Mouse (Mus musculus): Measurements from ENCODE around the gene S100a3. TPM values are rescaled to one million over a fixed set of nuclear protein-coding genes. Genes with fewer than 3 reads are reported as not detected.
A peak's percentile ranks its signal among the peaks of the same experiment; 100 is the strongest.

The S100a3 gene
- polyA plus RNA-seq, 1 experiment: 4.7 TPM

GRCm38 (mm10) chr3:90514691-90515090 lies 45.7 kb upstream of the S100a3 start:
- TF ChIP-seq POLR2A (IDR thresholded peaks at IDR 0.05; ENCODE audit: insufficient read length, low read depth) (peak; percentile 74), MAX (IDR thresholded peaks at IDR 0.05; ENCODE audit: low read depth) (peak; percentile 67), POLR2AphosphoS2 (IDR thresholded peaks at IDR 0.05; ENCODE audit: insufficient read length, low read depth) (peak; percentile 74), REST (IDR thresholded peaks at IDR 0.05; ENCODE audit: insufficient read depth, insufficient read length) (no peak), E2F4 (IDR thresholded peaks at IDR 0.05; ENCODE audit: insufficient read depth) (no peak)
- Histone ChIP-seq H3K79me2 (ENCODE audit: control insufficient read depth, insufficient read depth) (no peaks in the 10 kb centered on the region), H3K4me2 (ENCODE audit: low read depth) (peak overlapping the region; percentile 96), H3ac (ENCODE audit: control insufficient read depth, insufficient read length) (peak overlapping the region; percentile 64), H3K27me3 (ENCODE audit: control insufficient read depth, insufficient read depth, insufficient read length) (no peaks in the 10 kb centered on the region), H3K4me3 (peak overlapping the region; percentile 52), H3K36me3 (ENCODE audit: control insufficient read depth, insufficient read depth) (no peaks in the 10 kb centered on the region)

- no peaks in the 10 kb centered on the region for H3K27me3 ChIP-seq (ENCODE audit: control insufficient read depth, insufficient read depth, insufficient read length)
Observed at GRCm38 (mm10) chr3:90515242-90515641, 45.1 kb upstream of the S100a3 start.

GRCm38 (mm10) chr3:90515789-90516188 lies 44.6 kb upstream of the S100a3 start:
- peak overlapping the region; percentile 52 for H3K4me3 ChIP-seq
- no peaks in the 10 kb centered on the region for H3K27me3 ChIP-seq (ENCODE audit: control insufficient read depth, insufficient read depth, insufficient read length)
- no peak overlapping the region for H3ac ChIP-seq (ENCODE audit: control insufficient read depth, insufficient read length)
- H3K79me2 ChIP-seq (ENCODE audit: control insufficient read depth, insufficient read depth): no peaks in the 10 kb centered on the region
- H3K4me2 ChIP-seq (ENCODE audit: low read depth): peak overlapping the region; percentile 96
- no peak for TF ChIP-seq MAX (IDR thresholded peaks at IDR 0.05; ENCODE audit: low read depth)
- TF ChIP-seq TCF3 (IDR thresholded peaks at IDR 0.05; ENCODE audit: insufficient read length, low read depth): no peak
- TF ChIP-seq MYOD1 (IDR thresholded peaks at IDR 0.05; ENCODE audit: control insufficient read depth in 1 of 3, insufficient read length in 2 of 3, low read depth in 2 of 3): no peak
- no peak for TF ChIP-seq CEBPB (IDR thresholded peaks at IDR 0.05; ENCODE audit: insufficient read depth, poor library complexity, severe bottlenecking)
- no peak for TF ChIP-seq E2F4 (IDR thresholded peaks at IDR 0.05; ENCODE audit: insufficient read depth)
- no peak for TF ChIP-seq SRF (IDR thresholded peaks at IDR 0.05; ENCODE audit: control insufficient read depth, insufficient read length, low read depth)
- TF ChIP-seq MYOG (IDR thresholded peaks at IDR 0.05; ENCODE audit: control insufficient read depth in 1 of 3, insufficient read depth in 1 of 3, insufficient read length in 2 of 3, low read depth in 2 of 3): no peak
- no peak for TF ChIP-seq USF1 (IDR thresholded peaks at IDR 0.05; ENCODE audit: low read depth)
- no peak for TF ChIP-seq POLR2AphosphoS2 (IDR thresholded peaks at IDR 0.05; ENCODE audit: insufficient read length, low read depth)
- no peak for TF ChIP-seq REST (IDR thresholded peaks at IDR 0.05; ENCODE audit: insufficient read depth, insufficient read length)
- TF ChIP-seq POLR2A (IDR thresholded peaks at IDR 0.05; ENCODE audit: insufficient read length, low read depth): no peak
- TF ChIP-seq TCF12 (IDR thresholded peaks at IDR 0.05; ENCODE audit: insufficient read depth, poor library complexity, severe bottlenecking): no peak
- no peaks in the 10 kb centered on the region for H3K36me3 ChIP-seq (ENCODE audit: control insufficient read depth, insufficient read depth)

More at GRCm38 (mm10) chr3:90515242-90515641, 45.1 kb upstream of the S100a3 start:
- Histone ChIP-seq H3K4me3 (peak overlapping the region; percentile 52), H3K36me3 (ENCODE audit: control insufficient read depth, insufficient read depth) (no peaks in the 10 kb centered on the region), H3ac (ENCODE audit: control insufficient read depth, insufficient read length) (no peak overlapping the region), H3K4me2 (ENCODE audit: low read depth) (peak overlapping the region; percentile 96), H3K79me2 (ENCODE audit: control insufficient read depth, insufficient read depth) (no peaks in the 10 kb centered on the region)
- TF ChIP-seq TCF12 (IDR thresholded peaks at IDR 0.05; ENCODE audit: insufficient read depth, poor library complexity, severe bottlenecking) (no peak), MYOG (IDR thresholded peaks at IDR 0.05; ENCODE audit: control insufficient read depth in 1 of 3, insufficient read depth in 1 of 3, insufficient read length in 2 of 3, low read depth in 2 of 3) (no peak), MAX (IDR thresholded peaks at IDR 0.05; ENCODE audit: low read depth) (no peak), REST (IDR thresholded peaks at IDR 0.05; ENCODE audit: insufficient read depth, insufficient read length) (no peak), MYOD1 (IDR thresholded peaks at IDR 0.05; ENCODE audit: control insufficient read depth in 1 of 3, insufficient read length in 2 of 3, low read depth in 2 of 3) (no peak), TCF3 (IDR thresholded peaks at IDR 0.05; ENCODE audit: insufficient read length, low read depth) (no peak), CEBPB (IDR thresholded peaks at IDR 0.05; ENCODE audit: insufficient read depth, poor library complexity, severe bottlenecking) (no peak), E2F4 (IDR thresholded peaks at IDR 0.05; ENCODE audit: insufficient read depth) (no peak), USF1 (IDR thresholded peaks at IDR 0.05; ENCODE audit: low read depth) (no peak), POLR2AphosphoS2 (IDR thresholded peaks at IDR 0.05; ENCODE audit: insufficient read length, low read depth) (no peak), SRF (IDR thresholded peaks at IDR 0.05; ENCODE audit: control insufficient read depth, insufficient read length, low read depth) (no peak), POLR2A (IDR thresholded peaks at IDR 0.05; ENCODE audit: insufficient read length, low read depth) (no peak)

GRCm38 (mm10) chr3:90517711-90518110 lies 42.7 kb upstream of the S100a3 start:
- Histone ChIP-seq H3ac (ENCODE audit: control insufficient read depth, insufficient read length) (no peak overlapping the region), H3K4me2 (ENCODE audit: low read depth) (no peak overlapping the region), H3K4me3 (no peak overlapping the region), H3K36me3 (ENCODE audit: control insufficient read depth, insufficient read depth) (no peaks in the 10 kb centered on the region), H3K79me2 (ENCODE audit: control insufficient read depth, insufficient read depth) (no peaks in the 10 kb centered on the region), H3K27me3 (ENCODE audit: control insufficient read depth, insufficient read depth, insufficient read length) (no peaks in the 10 kb centered on the region)
- TF ChIP-seq CEBPB (IDR thresholded peaks at IDR 0.05; ENCODE audit: insufficient read depth, poor library complexity, severe bottlenecking): no peak
- no peak for TF ChIP-seq MYOD1 (IDR thresholded peaks at IDR 0.05; ENCODE audit: control insufficient read depth in 1 of 3, insufficient read length in 2 of 3, low read depth in 2 of 3)
- TF ChIP-seq POLR2AphosphoS2 (IDR thresholded peaks at IDR 0.05; ENCODE audit: insufficient read length, low read depth): no peak
- TF ChIP-seq USF1 (IDR thresholded peaks at IDR 0.05; ENCODE audit: low read depth): no peak
- no peak for TF ChIP-seq POLR2A (IDR thresholded peaks at IDR 0.05; ENCODE audit: insufficient read length, low read depth)
- TF ChIP-seq MYOG (IDR thresholded peaks at IDR 0.05; ENCODE audit: control insufficient read depth in 1 of 3, insufficient read depth in 1 of 3, insufficient read length in 2 of 3, low read depth in 2 of 3): no peak
- no peak for TF ChIP-seq E2F4 (IDR thresholded peaks at IDR 0.05; ENCODE audit: insufficient read depth)
- TF ChIP-seq REST (IDR thresholded peaks at IDR 0.05; ENCODE audit: insufficient read depth, insufficient read length): no peak
- TF ChIP-seq SRF (IDR thresholded peaks at IDR 0.05; ENCODE audit: control insufficient read depth, insufficient read length, low read depth): no peak
- TF ChIP-seq MAX (IDR thresholded peaks at IDR 0.05; ENCODE audit: low read depth): no peak
- TF ChIP-seq TCF12 (IDR thresholded peaks at IDR 0.05; ENCODE audit: insufficient read depth, poor library complexity, severe bottlenecking): no peak
- no peak for TF ChIP-seq TCF3 (IDR thresholded peaks at IDR 0.05; ENCODE audit: insufficient read length, low read depth)
